Mouse (Mus musculus) megakaryocyte, embryonic 14.5 days (primary cell): ENCODE data around the gene Pip4k2c.

ENCODE experiments used
- FLI1 ChIP-seq: IDR thresholded peaks from 2 replicates; pipeline ENCODE4 v1.6.1; 2012; ENCODE audit warnings: low read length, inconsistent platforms, mixed read lengths
- GATA1 ChIP-seq: IDR thresholded peaks from 3 replicates; pipeline ENCODE4 v1.6.1; 2012; ENCODE audit warnings: mixed read lengths, low read length, inconsistent platforms, borderline replicate concordance

DNA sequence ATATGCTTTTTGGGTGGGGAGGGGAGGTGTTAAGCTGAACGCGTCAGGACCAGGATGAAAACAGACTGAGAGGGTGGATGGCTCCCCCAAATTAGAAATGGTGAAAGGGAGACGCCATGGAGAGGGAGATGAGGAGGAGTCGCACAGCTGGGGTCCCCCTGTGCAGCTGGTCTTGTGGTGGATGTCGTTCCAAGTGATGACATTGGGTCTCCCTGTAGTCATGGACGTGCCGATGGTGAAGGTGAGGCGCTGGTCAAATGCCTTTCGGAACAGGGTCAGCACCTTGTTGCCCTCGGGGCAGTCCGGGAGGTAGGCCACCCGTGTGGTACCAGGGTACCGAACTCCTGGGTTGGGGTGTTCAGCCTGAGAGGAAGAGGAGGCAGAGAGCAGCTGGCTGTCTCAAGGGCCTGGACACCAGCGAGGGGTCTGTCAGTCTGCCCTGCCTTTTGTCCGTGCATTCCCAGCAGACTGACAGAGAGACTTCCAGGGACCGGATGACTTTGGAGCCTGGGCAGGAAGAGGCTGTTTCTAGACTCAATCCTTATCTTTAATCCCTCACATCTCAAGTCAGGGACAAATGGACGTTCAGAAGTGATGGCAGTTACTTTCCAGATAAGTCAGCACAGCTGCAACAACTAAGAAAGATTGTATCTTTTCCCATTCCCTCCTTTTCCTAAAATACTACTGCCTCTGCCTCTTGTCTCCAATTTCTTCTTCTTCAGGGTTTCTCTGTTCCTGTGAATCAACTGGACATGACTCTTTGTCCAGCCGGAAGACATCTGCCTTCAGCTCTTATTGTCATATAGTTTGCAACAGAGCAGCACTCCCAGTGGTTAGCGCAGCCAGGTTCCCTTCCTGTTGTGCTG lies 20.0 kb downstream of the Pip4k2c start:
- TF ChIP-seq GATA1 (no peak), FLI1 (no peak)
